Mouse (Mus musculus) liver, postnatal 0 days (tissue): Measurements from ENCODE around the gene Nfasc. TPM values are rescaled to one million over a fixed set of nuclear protein-coding genes. Genes with fewer than 3 reads are reported as not detected.

ENCODE experiments used
- ATAC-seq: fragments of 200-750 bp; cut with Nextera tagmentation; 2 replicates; pipeline ENCODE4 v1.8.0; 2017; ENCODE audit warnings: mild to moderate bottlenecking, moderate library complexity
- DNase-seq: peaks from one replicate; pipeline ENCODE4 v3.0.0-alpha.2; 2016
- H3K27ac ChIP-seq: fragments of 300-500 bp; sonication (generic); 2 replicates; pipeline ENCODE4 v1.5.1; 2014; ENCODE audit warnings: antibody characterized with exemption, moderate library complexity, mild to moderate bottlenecking, low read depth
- H3K27me3 ChIP-seq: fragments of 300-500 bp; sonication (generic); 2 replicates; pipeline ENCODE4 v1.6.1; 2014; ENCODE audit warnings: low read length, control low read depth, mixed read lengths; ENCODE audit not compliant: insufficient read depth
- H3K36me3 ChIP-seq: fragments of 300-500 bp; sonication (generic); replicated peaks from 2 replicates; pipeline ENCODE4 v1.6.1; 2014; ENCODE audit warnings: mild to moderate bottlenecking, control low read depth, low read length, moderate library complexity, mixed read lengths; ENCODE audit not compliant: insufficient read depth
- H3K4me1 ChIP-seq: fragments of 300-500 bp; sonication (generic); 2 replicates; pipeline ENCODE4 v1.6.1; 2014; ENCODE audit warnings: antibody characterized with exemption, mild to moderate bottlenecking, control low read depth; ENCODE audit not compliant: insufficient read depth
- H3K4me2 ChIP-seq: fragments of 300-500 bp; sonication (generic); 2 replicates; pipeline ENCODE4 v1.6.1; 2014; ENCODE audit warnings: low read depth, mild to moderate bottlenecking, low read length, moderate library complexity, mixed read lengths
- H3K4me3 ChIP-seq: fragments of 300-500 bp; sonication (generic); 2 replicates; pipeline ENCODE4 v1.5.1; 2014; ENCODE audit warnings: low read depth, low read length
- H3K9ac ChIP-seq: fragments of 300-500 bp; sonication (generic); replicated peaks from 2 replicates; pipeline ENCODE4 v1.6.1; 2014; ENCODE audit warnings: mild to moderate bottlenecking, moderate library complexity
- H3K9me3 ChIP-seq: fragments of 300-500 bp; sonication (generic); 2 replicates; pipeline ENCODE4 v1.6.1; 2016; ENCODE audit warnings: mild to moderate bottlenecking, control low read depth, low read length, mixed read lengths
- CTCF ChIP-seq: sonication (generic); IDR thresholded peaks from 2 replicates; pipeline ENCODE4 v1.5.1; 2016; ENCODE audit warnings: antibody characterized with exemption, low read depth
- EP300 ChIP-seq: IDR thresholded peaks from 2 replicates; pipeline ENCODE4 v1.6.1; 2016; ENCODE audit warnings: antibody characterized with exemption, low read depth, mild to moderate bottlenecking
- WGBS: fragments of 180-500 bp; shearing (Covaris S2); extraction: QIAGEN DNeasy Blood & Tissue Kit; methylation state at CpG from one replicate; pipeline ENCODE4 v1.1.7; 2014; ENCODE audit not compliant: insufficient replicate concordance; 5-methylcytosine and 5-hydroxymethylcytosine counted together
- polyA plus RNA-seq: library from polyadenylated mRNA; unstranded; fragments of >200 nt; fragmentation: Nextera tagmentation; extraction: Ambion mirVana; gene quantifications from 2 replicates; pipeline ENCODE4 v1.2.1, GENCODE M21; 2015

Gene Nfasc
- polyA plus RNA-seq, 1 experiment from 2014 or later = 0.09 TPM

DNA sequence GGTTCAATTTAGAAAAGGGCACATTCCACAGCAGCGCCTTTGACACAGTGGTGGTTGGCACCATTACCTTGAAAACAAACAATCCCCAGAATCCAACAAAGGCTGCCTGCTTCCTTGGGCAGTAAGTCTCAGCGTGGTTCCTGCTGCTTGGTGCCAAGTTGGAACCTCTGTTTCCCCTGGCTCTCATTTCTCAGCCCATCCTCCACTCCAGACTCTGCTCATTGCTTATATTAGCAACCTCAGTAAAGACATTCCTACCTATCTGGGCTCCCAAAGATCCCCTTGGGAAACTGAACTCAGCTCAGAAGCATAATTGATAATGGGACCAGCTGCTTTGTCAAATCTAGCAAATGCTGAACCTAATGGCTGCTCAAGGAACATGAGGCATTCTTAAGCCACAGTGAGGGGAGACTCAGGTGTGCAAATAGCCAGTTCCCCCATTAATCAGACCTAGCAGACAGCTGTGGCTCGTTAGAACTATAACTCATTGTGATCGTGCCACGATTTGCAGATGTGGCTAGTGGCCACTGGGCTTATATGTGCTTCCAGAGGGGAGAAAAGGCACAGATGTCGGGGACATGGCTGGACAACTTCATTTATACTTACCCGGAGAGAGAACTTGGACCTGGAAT, 115.4 kb downstream of the Nfasc start:
- Histone ChIP-seq H3K4me2 (no peak overlapping the region), H3K9ac (no peak overlapping the region), H3K9me3 (no peaks in the 10 kb centered on the region), H3K36me3 (no peaks in the 10 kb centered on the region), H3K4me1 (no peaks in the 10 kb centered on the region), H3K27ac (no peak overlapping the region), H3K4me3 (no peak overlapping the region), H3K27me3 (no peaks in the 10 kb centered on the region)
- WGBS = 65% methylated on average over 7 of the region's 7 CpGs
- no peak for ATAC-seq
- TF ChIP-seq CTCF = no peak
- no peak for TF ChIP-seq EP300
- DNase-seq = no peak

DNA sequence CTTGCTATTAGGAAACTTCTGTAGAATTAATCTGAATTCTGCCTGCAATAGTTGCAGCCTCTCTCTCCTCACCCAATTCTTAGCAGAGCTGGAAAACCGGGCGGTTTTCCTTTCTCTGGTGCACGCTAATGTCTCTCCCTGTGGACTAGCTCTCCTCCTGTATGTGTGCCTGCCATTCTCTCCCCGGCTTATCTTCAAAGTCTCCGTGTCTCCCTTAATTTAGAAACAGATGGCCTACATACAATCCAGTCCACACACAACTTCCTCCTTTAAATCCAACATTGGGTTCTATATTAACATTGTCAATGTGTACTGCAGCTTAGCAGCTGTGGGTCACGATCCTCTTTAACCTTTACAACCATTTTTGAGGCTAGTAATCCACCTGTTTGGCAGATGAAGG, 116.6 kb downstream of the Nfasc start:
- WGBS = 61% methylated on average over 6 of the region's 6 CpGs
- ATAC-seq = no peak
- no peaks in the 10 kb centered on the region for H3K9me3 ChIP-seq

DNA sequence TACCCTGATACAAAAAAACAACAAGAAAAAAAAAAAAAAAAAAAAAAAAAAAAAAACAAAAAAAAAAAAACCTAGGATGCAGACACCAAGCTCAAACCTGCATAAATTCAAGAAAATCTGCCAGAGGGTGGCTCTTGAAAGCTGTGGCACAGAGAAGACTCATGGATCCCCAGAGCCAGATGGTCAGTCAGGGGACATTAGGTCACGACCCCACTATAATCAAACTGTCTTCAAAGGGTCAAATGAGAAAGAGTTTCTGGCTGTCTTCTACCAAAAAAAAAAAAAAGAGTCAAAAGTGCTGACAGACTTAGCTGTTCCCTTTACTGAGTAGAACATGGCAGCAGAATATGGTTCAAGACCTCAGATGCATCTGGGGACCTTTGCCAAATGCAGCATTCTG, 117.1 kb downstream of the Nfasc start:
- H3K36me3 ChIP-seq = no peaks in the 10 kb centered on the region
- H3K4me1 ChIP-seq = no peaks in the 10 kb centered on the region
- TF ChIP-seq CTCF (no peak), EP300 (no peak)
- H3K9ac ChIP-seq = no peak overlapping the region
- H3K4me3 ChIP-seq = no peak overlapping the region
- H3K9me3 ChIP-seq = no peaks in the 10 kb centered on the region
- no peak overlapping the region for H3K27ac ChIP-seq
- no peak for DNase-seq
- H3K27me3 ChIP-seq = no peaks in the 10 kb centered on the region
- ATAC-seq = no peak
- no peak overlapping the region for H3K4me2 ChIP-seq
- 41% methylated on average over 1 of the region's 1 CpGs for WGBS

More for the DNA sequence above, 116.6 kb downstream of the Nfasc start:
- DNase-seq = no peak
- Histone ChIP-seq H3K4me3 (no peak overlapping the region), H3K9ac (no peak overlapping the region), H3K4me1 (no peaks in the 10 kb centered on the region), H3K36me3 (no peaks in the 10 kb centered on the region), H3K4me2 (no peak overlapping the region), H3K27ac (no peak overlapping the region), H3K27me3 (no peaks in the 10 kb centered on the region)
- TF ChIP-seq CTCF = no peak
- TF ChIP-seq EP300 = no peak

DNA sequence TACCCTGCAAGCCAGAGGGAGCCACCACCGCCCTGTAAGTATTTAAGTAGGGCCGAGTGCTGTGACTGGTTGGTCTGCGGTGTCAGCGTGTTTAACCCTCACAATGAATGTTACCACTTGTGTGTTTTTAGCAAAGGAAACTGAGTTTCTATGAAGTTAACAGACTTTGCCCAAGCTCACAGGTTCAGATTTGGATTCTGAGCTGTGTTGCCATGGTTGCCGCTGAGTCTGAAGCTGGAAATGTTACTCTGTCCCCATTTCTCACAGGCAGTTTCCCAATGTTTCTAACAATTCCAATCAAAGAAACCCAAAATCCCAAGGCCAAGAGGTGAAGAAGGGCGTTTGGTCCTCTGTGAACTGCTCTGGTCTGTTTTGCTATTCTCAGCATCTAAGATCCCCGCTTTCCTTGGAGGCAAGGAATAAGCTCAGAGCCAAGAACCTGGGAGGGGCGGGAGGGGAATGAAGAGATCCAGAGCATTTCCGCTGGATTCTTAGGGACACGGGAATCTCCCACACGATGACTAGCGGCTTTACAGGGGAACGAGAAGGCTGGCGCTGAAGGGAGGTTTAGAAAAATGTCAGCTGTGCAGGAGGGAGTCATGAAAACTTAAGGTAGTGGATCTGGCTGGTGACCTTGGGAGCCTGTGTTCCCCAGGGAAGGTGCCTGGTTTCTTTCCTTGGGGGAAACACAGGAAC, 117.8 kb downstream of the Nfasc start:
- Histone ChIP-seq H3K27me3 (no peaks in the 10 kb centered on the region), H3K36me3 (no peaks in the 10 kb centered on the region), H3K4me1 (no peaks in the 10 kb centered on the region), H3K4me2 (no peak overlapping the region), H3K9ac (no peak overlapping the region), H3K9me3 (no peaks in the 10 kb centered on the region), H3K27ac (no peak overlapping the region), H3K4me3 (no peak overlapping the region)
- ATAC-seq (no peak), DNase-seq (no peak)
- TF ChIP-seq EP300 = no peak
- WGBS = 51% methylated on average over 14 of the region's 14 CpGs

DNA sequence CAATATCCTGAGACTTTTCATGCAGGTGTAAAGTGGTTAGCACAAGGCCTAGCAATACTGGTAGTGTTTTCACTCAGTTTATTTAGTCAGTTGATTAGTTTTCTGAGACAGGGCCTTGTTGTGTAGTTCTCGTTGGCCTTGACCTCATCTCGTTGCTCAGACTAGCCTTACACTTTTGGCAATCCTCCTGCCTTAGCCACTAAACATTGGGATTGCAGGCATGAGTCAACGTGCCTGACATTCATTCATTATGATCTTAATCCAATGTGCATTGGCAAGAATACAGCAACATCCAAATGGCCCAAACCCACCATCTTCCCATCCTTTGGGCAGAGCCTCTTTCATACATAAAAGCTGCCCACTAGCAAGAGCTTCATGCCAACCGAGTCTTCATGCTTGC, 129.5 kb downstream of the Nfasc start:
- no peak for TF ChIP-seq CTCF
- TF ChIP-seq EP300 = no peak
- H3K9me3 ChIP-seq = no peaks in the 10 kb centered on the region
- WGBS = 70% methylated on average over 4 of the region's 4 CpGs
- no peaks in the 10 kb centered on the region for H3K36me3 ChIP-seq
- H3K27me3 ChIP-seq = no peaks in the 10 kb centered on the region
- H3K27ac ChIP-seq = no peak overlapping the region
- ATAC-seq (no peak), DNase-seq (no peak)
- no peaks in the 10 kb centered on the region for H3K4me1 ChIP-seq
- H3K4me3 ChIP-seq = no peak overlapping the region
- no peak overlapping the region for H3K9ac ChIP-seq
- no peak overlapping the region for H3K4me2 ChIP-seq

DNA sequence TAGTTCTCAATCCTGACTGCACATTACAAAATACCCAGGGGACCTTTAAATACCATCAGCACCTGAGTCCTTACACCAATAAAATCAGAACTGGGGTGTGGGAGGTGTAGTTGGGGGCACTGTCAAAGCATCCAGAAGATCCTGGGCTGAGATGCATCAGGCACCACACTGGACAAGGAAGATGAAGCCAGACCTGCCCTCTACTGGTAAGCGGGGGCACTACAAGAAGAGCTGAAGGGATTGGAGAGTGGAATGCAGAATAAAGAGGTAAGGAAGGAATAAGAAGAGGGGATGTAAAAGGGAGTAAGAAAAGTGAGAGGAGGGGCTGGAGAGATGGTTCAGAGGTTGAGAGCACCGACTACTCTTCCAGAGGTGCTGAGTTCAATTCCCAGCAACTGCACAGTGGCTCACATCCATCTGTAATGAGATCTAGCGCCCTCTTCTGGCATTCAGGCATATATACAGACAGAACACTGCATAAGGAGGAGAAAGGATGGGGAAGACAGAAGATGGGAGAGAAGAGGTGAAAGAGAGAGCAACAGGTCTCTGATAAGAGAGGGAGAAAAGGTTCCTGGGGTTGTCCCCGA, 132.5 kb downstream of the Nfasc start:
- H3K4me1 ChIP-seq = no peaks in the 10 kb centered on the region
- no peak overlapping the region for H3K4me2 ChIP-seq
- no peak overlapping the region for H3K4me3 ChIP-seq
- H3K27ac ChIP-seq = no peak overlapping the region
- no peak overlapping the region for H3K9ac ChIP-seq
- H3K36me3 ChIP-seq = no peaks in the 10 kb centered on the region
- ATAC-seq (no peak), DNase-seq (peak; percentile 65)
- TF ChIP-seq CTCF (peak; percentile 72), EP300 (no peak)
- no peaks in the 10 kb centered on the region for H3K9me3 ChIP-seq
- WGBS = 36% methylated on average over 4 of the region's 4 CpGs
- no peaks in the 10 kb centered on the region for H3K27me3 ChIP-seq
